Mouse (Mus musculus) embryo, embryonic 10 days (tissue): ENCODE results near the gene Rbm44.

ENCODE experiments used
- DNase-seq: peaks from one replicate; pipeline ENCODE4 v3.0.0-alpha.2; 2015; ENCODE audit warnings: low spot score

Gene Rbm44

GRCm38 (mm10) chr1:91179086-91179485 lies 34.2 kb downstream of the Rbm44 start:
- DNase-seq: peak; percentile 82

- peak; percentile 26 for DNase-seq
Measured at GRCm38 (mm10) chr1:91179533-91180173, 34.8 kb downstream of the Rbm44 start, which contains the start of gene Ramp1. Ramp1 (plus strand) TSS chr1:91179822.

- DNase-seq: peak; percentile 4
Measured at GRCm38 (mm10) chr1:91180174-91180565, 35.3 kb downstream of the Rbm44 start.

- peak; percentile 3 for DNase-seq
Measured at GRCm38 (mm10) chr1:91180723-91181122, 35.8 kb downstream of the Rbm44 start.

GRCm38 (mm10) chr1:91181261-91181660 lies 36.4 kb downstream of the Rbm44 start:
- DNase-seq: peak; percentile 12

- peak; percentile 4 for DNase-seq
Measured at GRCm38 (mm10) chr1:91181784-91182450, 37.0 kb downstream of the Rbm44 start.

GRCm38 (mm10) chr1:91183305-91183704 lies 38.4 kb downstream of the Rbm44 start:
- DNase-seq: no peak

- no peak for DNase-seq
Measured at GRCm38 (mm10) chr1:91186677-91187076, 41.8 kb downstream of the Rbm44 start.

- no peak for DNase-seq
Measured at GRCm38 (mm10) chr1:91187315-91187714, 42.4 kb downstream of the Rbm44 start.

- no peak for DNase-seq
Measured at GRCm38 (mm10) chr1:91187786-91188640, 43.1 kb downstream of the Rbm44 start.

- no peak for DNase-seq
Measured at GRCm38 (mm10) chr1:91188851-91189460, 44.1 kb downstream of the Rbm44 start.

- DNase-seq: no peak
Measured at GRCm38 (mm10) chr1:91192184-91192583, 47.3 kb downstream of the Rbm44 start.

GRCm38 (mm10) chr1:91193242-91193641 lies 48.4 kb downstream of the Rbm44 start:
- DNase-seq: no peak

- DNase-seq: no peak
Measured at GRCm38 (mm10) chr1:91193680-91194079, 48.8 kb downstream of the Rbm44 start.

- no peak for DNase-seq
Measured at GRCm38 (mm10) chr1:91199793-91200192, 54.9 kb downstream of the Rbm44 start.

- DNase-seq: no peak
Measured at GRCm38 (mm10) chr1:91201122-91201521, 56.2 kb downstream of the Rbm44 start.

GRCm38 (mm10) chr1:91204221-91204765 lies 59.4 kb downstream of the Rbm44 start:
- DNase-seq: no peak

GRCm38 (mm10) chr1:91205651-91206050 lies 60.8 kb downstream of the Rbm44 start:
- no peak for DNase-seq

- DNase-seq: no peak
Measured at GRCm38 (mm10) chr1:91206336-91206735, 61.4 kb downstream of the Rbm44 start.

- DNase-seq: no peak
Measured at GRCm38 (mm10) chr1:91206873-91207272, 62.0 kb downstream of the Rbm44 start.

GRCm38 (mm10) chr1:91207334-91208074 lies 62.6 kb downstream of the Rbm44 start:
- DNase-seq: no peak
